Mouse (Mus musculus) lung, embryonic 14.5 days (tissue): ENCODE measurements at regions not wholly inside any gene's neighbourhood (a gene's known extent, or its start where the extent isn't known, plus 50 kb on each side); places are given as distances from the start of the nearest gene placed in this dataset.

Experiments used
- ATAC-seq: fragments of 200-750 bp; cut with Nextera tagmentation; 2 replicates; pipeline ENCODE4 v1.8.0; 2017; ENCODE audit warnings: mild to moderate bottlenecking, moderate TSS enrichment, moderate library complexity; ENCODE audit not compliant: insufficient read depth
- DNase-seq: peaks from one replicate; pipeline ENCODE4 v3.0.0-alpha.2; 2015
- H3K27ac ChIP-seq: fragments of 300-500 bp; sonication (generic); 2 replicates; pipeline ENCODE4 v1.5.1; 2014; ENCODE audit warnings: low read depth, mild to moderate bottlenecking, moderate library complexity
- H3K27me3 ChIP-seq: fragments of 300-500 bp; sonication (generic); 2 replicates; pipeline ENCODE4 v1.6.1; 2014; ENCODE audit warnings: low read length, control low read depth; ENCODE audit not compliant: insufficient read depth
- H3K36me3 ChIP-seq: fragments of 300-500 bp; sonication (generic); 2 replicates; pipeline ENCODE4 v1.6.1; 2014; ENCODE audit warnings: control low read depth; ENCODE audit not compliant: insufficient read depth
- H3K4me1 ChIP-seq: fragments of 300-500 bp; sonication (generic); 2 replicates; pipeline ENCODE4 v1.6.1; 2014; ENCODE audit warnings: antibody characterized with exemption, control low read depth; ENCODE audit not compliant: insufficient read depth
- H3K4me2 ChIP-seq: fragments of 300-500 bp; sonication (generic); 2 replicates; pipeline ENCODE4 v1.6.1; 2014; ENCODE audit warnings: mild to moderate bottlenecking
- H3K4me3 ChIP-seq: fragments of 300-500 bp; sonication (generic); 2 replicates; pipeline ENCODE4 v1.5.1; 2014; ENCODE audit warnings: low read depth, low read length
- H3K9ac ChIP-seq: fragments of 300-500 bp; sonication (generic); 2 replicates; pipeline ENCODE4 v1.6.1; 2014
- H3K9me3 ChIP-seq: fragments of 300-500 bp; sonication (generic); 2 replicates; pipeline ENCODE4 v1.6.1; 2016; ENCODE audit warnings: low read depth, low read length, control low read depth
- CTCF ChIP-seq: IDR thresholded peaks from 2 replicates; pipeline ENCODE4 v1.5.1; 2016; ENCODE audit warnings: antibody characterized with exemption, low read depth
- WGBS: fragments of 180-500 bp; shearing (Covaris S2); extraction: QIAGEN DNeasy Blood & Tissue Kit; methylation state at CpG from one replicate; pipeline ENCODE4 v1.1.7; 2014; 5-methylcytosine and 5-hydroxymethylcytosine counted together

- Histone ChIP-seq H3K4me3 (no peak overlapping the region), H3K36me3 (no peaks in the 10 kb centered on the region), H3K27me3 (no peaks in the 10 kb centered on the region), H3K9ac (no peak overlapping the region), H3K4me1 (no peaks in the 10 kb centered on the region), H3K4me2 (no peak overlapping the region), H3K9me3 (no peaks in the 10 kb centered on the region), H3K27ac (no peak overlapping the region)
- TF ChIP-seq CTCF = no peak
- ATAC-seq = no peak
- DNase-seq = no peak
- 50% methylated on average over 7 of the region's 7 CpGs for WGBS
These were observed 92.2 kb downstream of the Inhbb start for GRCm38 (mm10) chr1:119329693-119330434.

GRCm38 (mm10) chr1:119328921-119329692 lies 92.9 kb downstream of the Inhbb start:
- WGBS = 17% methylated on average over 15 of the region's 15 CpGs
- TF ChIP-seq CTCF = no peak
- Histone ChIP-seq H3K9me3 (no peaks in the 10 kb centered on the region), H3K4me2 (no peak overlapping the region), H3K27me3 (no peaks in the 10 kb centered on the region), H3K9ac (no peak overlapping the region), H3K36me3 (no peaks in the 10 kb centered on the region), H3K27ac (peak overlapping the region; percentile 70), H3K4me3 (no peak overlapping the region), H3K4me1 (no peaks in the 10 kb centered on the region)
- peak; percentile 58 for DNase-seq
- peak; percentile 87; the same call in 1 of the 2 replicates for ATAC-seq

GRCm38 (mm10) chr1:119324551-119324950 lies 97.5 kb downstream of the Inhbb start:
- Histone ChIP-seq H3K9ac (no peak overlapping the region), H3K9me3 (no peaks in the 10 kb centered on the region), H3K27me3 (no peaks in the 10 kb centered on the region), H3K4me1 (no peaks in the 10 kb centered on the region), H3K4me3 (no peak overlapping the region), H3K4me2 (no peak overlapping the region), H3K36me3 (no peaks in the 10 kb centered on the region), H3K27ac (no peak overlapping the region)
- ATAC-seq = no peak
- WGBS = 62% methylated on average over 8 of the region's 8 CpGs
- no peak for TF ChIP-seq CTCF
- no peak for DNase-seq

GRCm38 (mm10) chr1:119322279-119322995 lies 99.6 kb downstream of the Inhbb start:
- WGBS = 71% methylated on average over 10 of the region's 10 CpGs
- Histone ChIP-seq H3K4me1 (no peaks in the 10 kb centered on the region), H3K9me3 (no peaks in the 10 kb centered on the region), H3K36me3 (no peaks in the 10 kb centered on the region), H3K27me3 (no peaks in the 10 kb centered on the region), H3K4me3 (no peak overlapping the region), H3K4me2 (no peak overlapping the region), H3K9ac (no peak overlapping the region), H3K27ac (no peak overlapping the region)
- no peak for DNase-seq
- TF ChIP-seq CTCF = no peak
- no peak for ATAC-seq

GRCm38 (mm10) chr1:119321799-119322198 lies 100.2 kb downstream of the Inhbb start:
- no peak for DNase-seq
- no peaks in the 10 kb centered on the region for H3K27me3 ChIP-seq
- H3K9ac ChIP-seq = no peak overlapping the region
- H3K4me1 ChIP-seq = no peaks in the 10 kb centered on the region
- no peak for ATAC-seq
- no peak for TF ChIP-seq CTCF
- no peak overlapping the region for H3K27ac ChIP-seq
- no peaks in the 10 kb centered on the region for H3K9me3 ChIP-seq
- WGBS = 73% methylated on average over 8 of the region's 8 CpGs
- no peak overlapping the region for H3K4me2 ChIP-seq
- H3K36me3 ChIP-seq = no peaks in the 10 kb centered on the region
- H3K4me3 ChIP-seq = no peak overlapping the region

GRCm38 (mm10) chr1:119317006-119317405 lies 105.0 kb downstream of the Inhbb start:
- H3K4me3 ChIP-seq = no peak overlapping the region
- TF ChIP-seq CTCF = no peak
- no peaks in the 10 kb centered on the region for H3K9me3 ChIP-seq
- DNase-seq = no peak
- no peaks in the 10 kb centered on the region for H3K4me1 ChIP-seq
- no peak overlapping the region for H3K9ac ChIP-seq
- no peaks in the 10 kb centered on the region for H3K27me3 ChIP-seq
- H3K27ac ChIP-seq = no peak overlapping the region
- no peak for ATAC-seq
- no peaks in the 10 kb centered on the region for H3K36me3 ChIP-seq
- WGBS = 79% methylated on average over 4 of the region's 4 CpGs
- H3K4me2 ChIP-seq = no peak overlapping the region
